In the genomic region with DNA sequence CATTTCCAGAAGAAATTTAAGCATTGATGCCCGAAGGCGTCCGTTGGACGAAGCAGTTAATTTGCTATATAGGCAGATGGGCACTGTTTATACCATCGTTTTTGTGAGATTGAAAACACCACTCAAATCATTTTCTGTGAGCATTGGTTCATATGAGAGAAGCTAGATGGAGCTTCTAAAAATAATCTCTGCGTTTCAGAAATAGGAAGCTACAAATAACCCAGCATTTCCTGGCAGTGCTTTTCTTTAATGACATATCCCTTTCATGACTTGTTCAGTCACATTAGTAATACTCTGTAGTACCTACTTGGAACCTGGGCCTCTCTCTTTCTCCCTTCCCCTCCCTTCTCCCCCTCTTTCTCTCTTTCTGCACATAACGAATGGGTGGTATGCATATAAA, we compare ENCODE assay signal across 7 mouse cellular contexts. TPM values are rescaled to one million over a fixed set of nuclear protein-coding genes. Genes with fewer than 3 reads are reported as not detected.
DNase-seq lines count a peak whose midpoint lies in the region; ATAC-seq lines count a peak whose summit lies in the region.

No protein-coding gene starts in this region.

- H3K9me3 ChIP-seq in neural tube, embryonic 11.5 days (ENCODE audit: control insufficient read depth, low read length) = no peaks in the 10 kb centered on the region
- H3K9me3 ChIP-seq in embryonic facial prominence, embryonic 14.5 days (ENCODE audit: control insufficient read depth, low read length) = no peaks in the 10 kb centered on the region
- H3K9me3 ChIP-seq in limb, embryonic 10.5 days (replicated peaks) = no peaks in the 10 kb centered on the region
- no peaks in the 10 kb centered on the region for H3K9me3 ChIP-seq in stomach, embryonic 14.5 days (ENCODE audit: control insufficient read depth, low read depth, low read length)

- peak overlapping the region; percentile 82 for H3K4me3 ChIP-seq in neural tube, embryonic 11.5 days (ENCODE audit: low read depth, low read length)
- peak overlapping the region; percentile 87 for H3K4me3 ChIP-seq in embryonic facial prominence, embryonic 14.5 days (ENCODE audit: low read depth, low read length)
- H3K4me3 ChIP-seq in limb, embryonic 10.5 days = peak overlapping the region; percentile 88
- peak overlapping the region; percentile 78 for H3K4me3 ChIP-seq in stomach, embryonic 14.5 days (ENCODE audit: low read depth, low read length)

- WGBS in neural tube, embryonic 11.5 days = 33% methylated on average over 7 of the region's 7 CpGs
- WGBS in embryonic facial prominence, embryonic 14.5 days = 21% methylated on average over 7 of the region's 7 CpGs
- 36% methylated on average over 7 of the region's 7 CpGs for WGBS in limb, embryonic 10.5 days
- 28% methylated on average over 7 of the region's 7 CpGs for WGBS in stomach, embryonic 14.5 days

- 0 out of 2 replicates have a peak, but pooled peaks cover 4% of the 10 kb centered on the region for H3K27me3 ChIP-seq in neural tube, embryonic 11.5 days (ENCODE audit: control insufficient read depth, insufficient read depth, low read length)
- H3K27me3 ChIP-seq in embryonic facial prominence, embryonic 14.5 days (replicated peaks; ENCODE audit: control insufficient read depth, insufficient read depth, low read length) = peaks cover 8% of the 10 kb centered on the region
- peaks cover 11% of the 10 kb centered on the region for H3K27me3 ChIP-seq in limb, embryonic 10.5 days (ENCODE audit: low read depth, poor library complexity, severe bottlenecking)
- H3K27me3 ChIP-seq in stomach, embryonic 14.5 days (ENCODE audit: control insufficient read depth, insufficient read depth, low read length) = no peaks in the 10 kb centered on the region

- no peak overlapping the region; the same call in 1 of the 2 replicates for H3K27ac ChIP-seq in neural tube, embryonic 11.5 days (ENCODE audit: low read depth, low read length)
- peak overlapping the region; percentile 96 for H3K27ac ChIP-seq in embryonic facial prominence, embryonic 14.5 days (replicated peaks; ENCODE audit: low read depth, low read length)
- peak overlapping the region; percentile 95 for H3K27ac ChIP-seq in limb, embryonic 10.5 days
- H3K27ac ChIP-seq in stomach, embryonic 14.5 days (ENCODE audit: low read length) = peak overlapping the region; percentile 94

- peak overlapping the region; percentile 93 for H3K9ac ChIP-seq in neural tube, embryonic 11.5 days (ENCODE audit: low read length)
- H3K9ac ChIP-seq in embryonic facial prominence, embryonic 14.5 days (ENCODE audit: low read depth, low read length) = peak overlapping the region; percentile 94
- H3K9ac ChIP-seq in stomach, embryonic 14.5 days (replicated peaks; ENCODE audit: low read depth, low read length) = peak overlapping the region; percentile 84

- no peak for ATAC-seq in neural tube, embryonic 11.5 days (ENCODE audit: insufficient read depth, low FRiP score, low TSS enrichment)
- no peak for ATAC-seq in embryonic facial prominence, embryonic 14.5 days (ENCODE audit: low read depth)
- no peak for ATAC-seq in stomach, embryonic 14.5 days (ENCODE audit: insufficient number of reproducible peaks, insufficient read depth, low FRiP score, low read depth)

- peak overlapping the region; percentile 52 for H3K4me2 ChIP-seq in neural tube, embryonic 11.5 days (ENCODE audit: low read depth)
- peak overlapping the region; percentile 78 for H3K4me2 ChIP-seq in embryonic facial prominence, embryonic 14.5 days (ENCODE audit: low read depth, low read length)
- H3K4me2 ChIP-seq in stomach, embryonic 14.5 days (replicated peaks; ENCODE audit: low read depth, low read length) = peak overlapping the region; percentile 67

- H3K36me3 ChIP-seq in neural tube, embryonic 11.5 days (ENCODE audit: control insufficient read depth, insufficient read depth, low read length) = no peaks in the 10 kb centered on the region
- peaks cover 4% of the 10 kb centered on the region; the same call in 1 of the 2 replicates for H3K36me3 ChIP-seq in embryonic facial prominence, embryonic 14.5 days (ENCODE audit: control insufficient read depth, insufficient read depth, low read length)
- peaks cover 10% of the 10 kb centered on the region for H3K36me3 ChIP-seq in limb, embryonic 10.5 days
- no peaks in the 10 kb centered on the region; the same call in 1 of the 2 replicates for H3K36me3 ChIP-seq in stomach, embryonic 14.5 days (ENCODE audit: control insufficient read depth, insufficient read depth, low read length)

- H3K4me1 ChIP-seq in neural tube, embryonic 11.5 days (ENCODE audit: control insufficient read depth, insufficient read depth, low read length) = peaks cover 5% of the 10 kb centered on the region
- peaks cover 7% of the 10 kb centered on the region for H3K4me1 ChIP-seq in embryonic facial prominence, embryonic 14.5 days (ENCODE audit: control insufficient read depth, insufficient read depth, low read length)
- peaks cover 9% of the 10 kb centered on the region for H3K4me1 ChIP-seq in limb, embryonic 10.5 days
- peaks cover 5% of the 10 kb centered on the region; the same call in 1 of the 2 replicates for H3K4me1 ChIP-seq in stomach, embryonic 14.5 days (ENCODE audit: control insufficient read depth, insufficient read depth, low read length)

- no peak for DNase-seq in neural tube, embryonic 11.5 days (ENCODE audit: low spot score)
- no peak for DNase-seq in neural tube, embryonic 10.5 days (ENCODE audit: extremely low spot score, low spot score)
- no peak for DNase-seq in embryonic facial prominence, embryonic 14.5 days (ENCODE audit: low spot score)
- DNase-seq in limb, embryonic 10.5 days (ENCODE audit: low spot score) = no peak
- DNase-seq in cerebellum, adult 8-10 months = no peak
- DNase-seq in embryo, embryonic 11 days = no peak

RNA-seq across cellular contexts. Expression of a gene that starts 0.7 kb away (rescaled TPM):
- 67.4 and 77.3 TPM in 2 replicates for polyA plus RNA-seq in neural tube, embryonic 11.5 days (2014; fragmentation: Nextera tagmentation; extraction: Ambion mirVana)
- polyA plus RNA-seq in embryonic facial prominence, embryonic 14.5 days (2014; fragmentation: Nextera tagmentation; extraction: Ambion mirVana) = 41.5 and 44.8 TPM in 2 replicates
- 59.2 and 62.6 TPM in 2 replicates for polyA plus RNA-seq in limb, embryonic 10.5 days (2016; fragmentation: Nextera tagmentation; extraction: Ambion mirVana)
- 46.2 and 55.0 TPM in 2 replicates for polyA plus RNA-seq in stomach, embryonic 14.5 days (2014; fragmentation: Nextera tagmentation; extraction: Ambion mirVana)

RNA-seq across cellular contexts. Expression of a gene that starts 26.0 kb away (rescaled TPM):
- polyA plus RNA-seq in neural tube, embryonic 11.5 days (2014; fragmentation: Nextera tagmentation; extraction: Ambion mirVana) = 1.6 and 3.1 TPM in 2 replicates
- 7.9 and 8.5 TPM in 2 replicates for polyA plus RNA-seq in embryonic facial prominence, embryonic 14.5 days (2014; fragmentation: Nextera tagmentation; extraction: Ambion mirVana)
- polyA plus RNA-seq in limb, embryonic 10.5 days (2016; fragmentation: Nextera tagmentation; extraction: Ambion mirVana) = 2.7 and 3.7 TPM in 2 replicates
- polyA plus RNA-seq in stomach, embryonic 14.5 days (2014; fragmentation: Nextera tagmentation; extraction: Ambion mirVana) = 22.5 and 23.7 TPM in 2 replicates

RNA-seq across cellular contexts. Expression of a gene that starts 36.6 kb away (rescaled TPM):
- polyA plus RNA-seq in neural tube, embryonic 11.5 days (2014; fragmentation: Nextera tagmentation; extraction: Ambion mirVana) = 10.1 and 10.3 TPM in 2 replicates
- 16.8 and 17.2 TPM in 2 replicates for polyA plus RNA-seq in embryonic facial prominence, embryonic 14.5 days (2014; fragmentation: Nextera tagmentation; extraction: Ambion mirVana)
- 4.9 TPM in 2 replicates for polyA plus RNA-seq in limb, embryonic 10.5 days (2016; fragmentation: Nextera tagmentation; extraction: Ambion mirVana)
- polyA plus RNA-seq in stomach, embryonic 14.5 days (2014; fragmentation: Nextera tagmentation; extraction: Ambion mirVana) = 13.4 and 15.6 TPM in 2 replicates
